Mouse (Mus musculus) kidney, postnatal 14 days (tissue): ENCODE data around the gene Fgfr3.
A peak's percentile ranks its signal among the peaks of the same experiment; 100 is the strongest.

Source experiments
- DNase-seq: peaks from one replicate; pipeline ENCODE4 v3.0.0; 2022; ENCODE audit warnings: mixed read lengths

Gene Fgfr3

DNA sequence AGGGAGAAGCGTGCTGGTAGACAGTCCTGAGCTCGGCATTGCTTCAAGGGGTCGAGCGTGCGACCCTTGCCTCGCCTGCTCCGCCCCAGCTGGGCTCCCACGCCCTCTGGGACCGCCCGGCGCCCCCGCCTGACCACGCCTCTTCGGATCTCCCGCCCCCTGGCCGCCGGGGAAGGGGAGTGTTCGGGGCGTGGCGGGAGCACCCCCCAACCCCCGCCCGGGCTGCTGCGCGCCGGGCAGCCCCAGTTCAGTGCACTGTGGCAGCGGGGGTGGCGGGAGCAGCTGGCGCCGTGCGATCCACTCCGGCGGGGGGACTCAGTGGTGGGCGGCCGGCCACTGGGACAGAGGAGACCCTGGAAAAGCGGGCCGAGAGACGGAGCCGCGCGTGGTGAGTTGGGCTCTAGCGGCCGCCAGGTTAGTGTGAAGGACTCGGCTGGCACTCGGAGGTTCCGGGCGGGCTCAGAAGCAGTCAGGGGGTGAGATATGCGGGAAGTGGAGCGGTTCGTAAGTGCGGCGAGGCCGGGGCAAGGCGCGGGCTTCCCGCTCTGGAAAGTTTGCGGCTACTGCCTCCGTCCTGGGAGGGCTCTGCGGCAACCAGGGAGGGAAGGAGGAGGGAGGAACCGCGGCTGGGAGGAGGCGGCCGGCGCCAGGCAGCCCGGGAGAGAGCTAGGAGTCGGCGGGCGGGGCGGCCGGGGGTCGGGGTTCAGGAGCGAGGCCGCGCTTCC, at the start of gene Fgfr3:
TSS of gene Fgfr3 (plus strand) at position 134 of the 725 bp plus-strand sequence.
- peak; percentile 91 for DNase-seq

GRCm38 (mm10) chr5:33674439-33674838, 47.0 kb upstream of the Fgfr3 start:
- DNase-seq = no peak

- peak; percentile 78 for DNase-seq
These were observed 45.5 kb upstream of the Fgfr3 start for GRCm38 (mm10) chr5:33675964-33676363.

- no peak for DNase-seq
These were observed 43.2 kb upstream of the Fgfr3 start for GRCm38 (mm10) chr5:33678244-33678643.

DNA sequence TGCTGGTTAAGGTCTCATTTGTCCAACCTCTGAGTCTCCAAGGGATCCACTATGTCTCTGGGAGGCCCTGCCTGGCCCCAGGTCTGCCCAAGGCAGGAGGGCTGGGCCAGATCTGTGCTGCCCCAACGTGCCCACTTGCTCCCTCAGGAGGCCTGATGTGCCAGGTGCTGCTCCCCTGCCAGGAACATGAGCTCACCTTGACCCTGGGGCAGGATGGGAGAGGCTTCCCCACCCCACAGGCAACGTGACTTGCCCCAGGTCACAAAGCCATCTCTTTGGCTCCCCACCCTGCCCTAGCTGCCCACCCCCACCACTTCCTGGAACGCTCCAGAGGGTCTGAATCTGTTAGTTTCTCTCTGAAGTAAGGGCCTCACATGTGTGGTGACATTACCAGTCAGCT, 40.4 kb upstream of the Fgfr3 start:
- DNase-seq = no peak

GRCm38 (mm10) chr5:33681611-33682388, 39.7 kb upstream of the Fgfr3 start:
- DNase-seq = no peak

GRCm38 (mm10) chr5:33682963-33683362, 38.5 kb upstream of the Fgfr3 start:
- no peak for DNase-seq

DNA sequence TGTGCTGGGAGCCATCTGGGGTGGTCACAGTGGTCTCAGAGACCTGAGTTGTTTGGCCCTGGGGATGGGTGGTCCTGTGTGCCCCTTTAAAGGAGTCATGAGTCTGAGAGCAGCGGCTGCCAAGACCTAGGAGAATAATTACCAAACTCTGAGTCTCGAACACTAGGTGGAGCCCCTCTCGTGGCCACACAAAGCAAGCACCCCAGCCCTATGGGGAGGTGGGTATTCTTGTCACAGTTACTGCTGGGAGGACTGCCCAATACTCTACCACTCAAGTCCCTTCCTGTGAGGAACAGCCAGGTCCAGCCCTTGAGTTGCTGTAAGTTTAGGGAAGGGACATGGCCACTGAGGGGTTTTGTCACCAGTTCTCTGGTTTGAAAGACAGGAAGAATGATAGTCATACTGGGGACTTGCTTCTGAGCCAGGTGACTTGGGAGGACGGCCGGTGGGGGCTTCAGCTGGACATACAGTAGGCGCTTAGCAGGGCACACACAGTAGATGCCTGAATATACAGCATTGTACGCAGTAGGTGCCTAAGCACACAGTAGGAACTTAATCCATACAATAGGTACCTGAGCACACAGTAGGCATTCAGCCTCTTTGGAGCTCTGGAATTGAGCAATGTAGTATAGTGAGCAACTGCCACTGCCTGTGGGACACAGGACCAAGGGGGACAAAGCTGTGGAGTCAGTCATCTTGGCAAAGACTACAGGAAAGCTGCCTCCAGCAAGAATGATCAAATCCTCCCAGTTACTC, 37.4 kb upstream of the Fgfr3 start:
- DNase-seq = peak; percentile 82

DNA sequence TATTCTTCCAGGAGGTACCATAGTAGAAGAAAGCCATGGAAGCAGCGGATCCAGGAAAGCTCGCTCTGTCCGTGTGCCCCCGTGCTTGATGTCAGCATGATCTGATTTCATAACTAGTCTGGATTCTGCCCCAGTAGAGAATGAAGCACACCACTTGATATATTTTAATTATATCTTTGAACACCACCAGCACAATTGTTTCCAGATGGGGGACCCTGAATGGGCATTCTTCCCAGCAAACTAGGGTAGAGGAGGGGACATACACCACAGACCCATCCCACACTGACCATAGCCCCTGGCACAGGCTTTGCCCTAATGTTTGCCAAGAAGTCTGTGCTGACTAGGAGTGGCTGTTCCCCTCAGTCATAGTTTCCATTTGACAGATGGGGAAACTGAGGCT, 36.5 kb upstream of the Fgfr3 start:
- no peak for DNase-seq

GRCm38 (mm10) chr5:33687142-33687541, 34.3 kb upstream of the Fgfr3 start:
- peak; percentile 72 for DNase-seq

DNA sequence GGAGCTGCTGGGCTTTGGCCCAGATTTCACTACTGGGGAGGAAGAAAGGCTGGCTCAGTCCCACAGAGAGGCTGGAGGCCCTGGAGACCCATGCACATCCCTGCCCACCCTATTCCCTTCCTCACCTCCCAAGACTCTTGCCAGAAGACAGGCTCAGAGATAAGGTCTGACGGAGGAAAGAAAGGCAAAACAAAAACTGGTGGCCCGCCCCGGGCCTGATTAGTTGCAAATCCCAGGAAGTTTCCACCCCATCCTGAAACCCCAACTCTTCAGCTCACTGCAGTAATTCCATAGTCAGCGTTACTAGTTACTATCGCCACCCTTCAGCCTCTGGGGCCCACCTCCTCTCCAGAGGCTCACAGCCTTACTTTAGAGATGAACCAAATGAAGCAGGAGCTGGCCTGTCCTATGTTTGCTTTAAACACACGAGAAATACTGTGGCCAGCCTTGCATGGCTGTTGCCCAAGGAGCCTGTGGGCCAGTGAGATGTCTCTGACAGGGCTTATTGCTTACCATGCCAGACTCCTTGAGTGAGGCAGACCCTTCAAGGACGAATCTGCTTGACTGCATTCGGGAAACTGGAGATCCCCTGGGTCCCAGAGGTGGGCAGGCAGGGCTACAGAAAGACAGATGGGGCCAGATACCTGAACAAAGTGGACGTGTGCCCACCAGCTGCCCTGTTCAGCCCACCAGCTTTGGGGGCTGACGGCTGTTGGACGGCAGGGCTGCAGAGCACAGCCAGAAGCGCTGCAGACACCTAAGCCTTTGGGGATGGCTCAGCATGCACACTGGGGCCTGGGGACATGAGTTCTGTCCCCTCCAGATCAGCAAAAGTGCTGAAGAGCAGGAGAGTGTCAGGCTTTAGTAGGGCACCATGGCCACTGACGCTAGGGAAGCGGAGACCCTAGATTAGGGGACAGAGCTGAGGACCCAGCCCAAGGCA, 32.9 kb upstream of the Fgfr3 start:
- DNase-seq = no peak

DNA sequence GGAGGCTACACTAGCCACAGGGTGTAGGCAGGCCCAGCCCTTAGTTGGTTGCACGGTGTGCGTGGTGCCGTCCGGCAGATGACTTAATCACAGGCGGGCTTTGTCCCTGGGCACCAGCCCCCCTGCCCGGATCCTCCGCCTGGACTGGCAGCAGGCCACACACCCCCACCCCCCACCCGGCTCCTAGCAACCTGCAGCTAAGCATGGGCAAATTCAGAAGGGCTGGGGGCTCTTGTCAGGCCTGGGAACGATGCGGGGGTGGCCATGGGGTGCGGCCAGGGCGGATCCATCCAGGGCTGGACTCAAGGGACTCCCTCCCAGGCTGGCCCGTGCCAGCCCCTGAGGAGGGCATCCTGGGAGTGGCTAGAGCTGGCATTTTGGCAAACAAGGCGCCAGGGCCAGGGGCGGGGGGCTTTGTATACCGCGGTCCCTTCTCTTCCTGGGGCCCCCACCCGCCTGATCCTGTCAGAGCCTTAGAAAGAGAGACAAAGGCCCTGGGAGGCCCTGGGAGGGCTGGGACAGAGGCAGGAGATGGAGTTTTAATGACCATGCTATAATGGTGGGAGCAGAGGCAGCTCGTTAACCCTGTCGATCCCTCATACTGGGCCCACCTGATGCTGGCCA, 32.1 kb upstream of the Fgfr3 start:
- peak; percentile 58 for DNase-seq

DNA sequence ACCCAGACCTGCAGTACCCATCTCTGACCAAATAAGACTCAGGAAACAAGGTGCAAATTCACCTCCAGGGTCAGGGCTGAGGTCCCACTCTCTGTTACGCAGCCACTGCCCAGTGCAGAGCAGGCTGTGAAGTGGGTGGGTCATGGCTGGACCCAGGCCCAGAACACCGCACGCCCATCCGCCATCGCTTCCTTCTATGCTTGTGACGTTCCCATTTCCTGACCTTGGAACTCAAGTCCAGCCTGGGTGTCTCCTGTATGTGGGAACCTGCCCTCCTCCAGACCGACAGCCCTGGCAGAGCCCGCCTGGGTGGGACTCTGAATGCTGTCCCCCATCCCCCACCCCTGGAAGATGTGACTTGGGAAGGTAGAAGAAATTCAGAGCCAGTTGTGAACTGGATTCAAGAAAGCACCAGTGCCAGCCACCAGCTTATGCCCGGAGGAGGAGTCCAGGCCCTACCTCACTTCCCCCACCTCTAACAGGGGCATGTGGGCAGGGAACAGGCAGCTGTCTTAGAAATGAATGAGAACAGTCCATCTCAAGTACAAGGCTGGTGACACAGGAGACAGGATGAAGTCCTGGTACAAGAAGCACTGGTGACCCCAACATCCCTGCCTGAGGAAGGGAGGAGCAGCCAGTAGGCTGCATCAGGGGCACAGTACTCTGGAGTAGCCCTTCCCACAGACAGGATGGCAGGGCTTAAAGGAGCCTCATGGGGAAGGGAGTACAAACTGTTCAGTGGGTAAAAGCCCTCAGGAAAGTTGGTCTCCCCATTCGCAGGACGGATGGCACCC, 31.4 kb upstream of the Fgfr3 start:
- peak; percentile 75 for DNase-seq

DNA sequence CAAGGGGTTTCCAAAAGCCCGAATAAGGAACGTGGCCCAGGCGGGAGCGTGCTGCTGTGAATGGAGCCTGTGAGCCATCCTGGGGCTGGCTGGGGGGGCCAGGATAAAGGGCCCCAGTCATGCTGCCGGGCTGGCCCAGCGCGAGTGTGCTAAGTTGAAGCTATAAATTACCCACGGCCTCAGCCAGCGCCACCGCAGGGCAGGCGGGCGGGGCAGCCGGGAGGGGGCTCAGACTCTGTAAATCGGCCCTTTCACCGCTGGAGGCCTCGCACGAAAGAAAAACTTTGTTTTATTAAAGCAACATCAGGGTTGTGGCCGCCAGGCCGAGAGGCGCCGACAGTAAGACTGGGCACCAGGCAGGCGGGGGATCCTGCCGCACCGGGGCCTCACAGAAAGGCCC, 29.1 kb upstream of the Fgfr3 start:
- peak; percentile 59 for DNase-seq

DNA sequence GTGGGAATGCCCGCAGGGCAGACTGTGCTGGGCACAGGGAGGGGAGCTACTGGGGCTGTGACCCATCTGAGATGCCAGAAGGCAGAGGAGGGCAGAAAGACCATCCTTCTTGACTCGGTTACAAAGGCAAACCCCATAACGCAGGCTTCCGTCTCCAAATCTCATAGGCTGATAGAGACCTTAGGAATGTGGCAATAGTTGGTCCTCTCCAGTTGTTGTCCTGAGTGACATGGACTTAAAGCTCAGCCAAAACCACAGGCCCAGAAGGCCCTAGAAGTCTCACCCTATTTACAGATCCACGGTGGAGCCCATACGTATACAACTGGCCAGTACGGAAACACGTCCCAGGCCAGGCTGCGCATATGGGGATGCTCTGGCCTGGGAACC, 27.0 kb upstream of the Fgfr3 start:
- no peak for DNase-seq

GRCm38 (mm10) chr5:33694848-33695717, 26.4 kb upstream of the Fgfr3 start:
- DNase-seq = peak; percentile 71

DNA sequence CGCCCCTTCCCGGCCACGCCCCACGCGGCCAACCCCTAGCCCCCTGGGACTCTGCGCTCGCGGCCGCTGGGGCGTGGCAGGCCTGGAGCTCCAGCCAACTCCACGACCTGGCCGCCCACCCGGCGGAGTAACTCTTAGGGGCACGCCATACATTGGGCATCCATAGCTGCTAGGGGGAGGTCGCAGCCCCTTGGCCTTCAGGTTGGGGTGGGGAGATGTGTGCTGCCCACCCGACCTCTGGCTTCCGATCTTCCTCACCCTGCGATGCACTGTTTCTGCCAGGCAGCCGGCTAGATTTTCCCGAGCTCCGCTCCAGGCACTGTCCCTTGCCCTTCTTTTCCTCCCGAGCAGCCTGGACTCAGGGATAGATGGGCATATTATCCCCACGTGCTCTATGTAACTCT, 25.8 kb upstream of the Fgfr3 start:
- no peak for DNase-seq

GRCm38 (mm10) chr5:33696430-33696829, 25.0 kb upstream of the Fgfr3 start:
- no peak for DNase-seq

GRCm38 (mm10) chr5:33697534-33697933, 23.9 kb upstream of the Fgfr3 start:
- DNase-seq = no peak

GRCm38 (mm10) chr5:33697947-33698512, 23.4 kb upstream of the Fgfr3 start:
- DNase-seq = no peak
